Mouse (Mus musculus): Measurements from ENCODE around the gene Nr2c1.
A peak's percentile ranks its signal among the peaks of the same experiment; 100 is the strongest.

The Nr2c1 gene

DNA sequence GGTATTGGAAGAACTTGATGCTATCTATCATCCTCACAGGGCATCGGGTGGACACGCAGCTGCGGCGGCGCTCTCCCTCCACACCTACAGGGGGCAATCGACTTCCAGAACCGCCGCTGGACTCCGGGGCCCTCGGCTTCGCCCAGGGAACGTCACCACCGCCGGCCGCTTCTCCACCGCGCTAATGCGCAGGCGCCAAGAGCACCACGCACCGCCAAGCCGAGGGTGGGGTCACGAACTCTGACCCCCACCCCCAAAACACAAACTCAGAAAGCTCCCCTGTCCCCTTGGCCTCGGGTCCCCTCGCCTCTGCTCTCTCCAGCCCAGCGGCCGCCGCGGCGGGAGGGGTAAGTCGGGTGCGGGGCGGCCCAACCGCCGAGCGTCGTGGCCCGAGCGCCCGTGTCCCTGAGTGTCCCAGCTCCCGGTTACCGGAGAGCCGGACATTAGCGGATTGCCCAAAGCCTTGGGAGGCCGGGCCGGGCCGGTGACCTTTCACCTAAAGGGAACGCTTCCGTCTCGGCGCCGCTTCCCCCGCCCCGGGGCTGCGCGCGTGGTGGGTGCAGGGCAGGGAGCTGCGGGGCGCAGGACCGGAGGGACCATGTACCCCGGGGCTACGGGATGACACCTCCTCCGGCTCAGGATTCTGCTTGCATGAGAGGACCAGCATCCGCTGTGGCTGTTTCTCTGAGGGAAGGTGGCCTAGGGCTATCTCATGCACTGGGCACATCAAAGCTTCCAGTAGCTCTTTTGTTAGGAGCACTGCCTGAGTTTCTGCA, at the start of gene Nr2c1:
Gene Nr2c1 (plus strand): TSS at position 268 of the 776 bp plus-strand sequence.
- DNase-seq (ENCODE audit: low read depth, low spot score): peak; percentile 71

DNA sequence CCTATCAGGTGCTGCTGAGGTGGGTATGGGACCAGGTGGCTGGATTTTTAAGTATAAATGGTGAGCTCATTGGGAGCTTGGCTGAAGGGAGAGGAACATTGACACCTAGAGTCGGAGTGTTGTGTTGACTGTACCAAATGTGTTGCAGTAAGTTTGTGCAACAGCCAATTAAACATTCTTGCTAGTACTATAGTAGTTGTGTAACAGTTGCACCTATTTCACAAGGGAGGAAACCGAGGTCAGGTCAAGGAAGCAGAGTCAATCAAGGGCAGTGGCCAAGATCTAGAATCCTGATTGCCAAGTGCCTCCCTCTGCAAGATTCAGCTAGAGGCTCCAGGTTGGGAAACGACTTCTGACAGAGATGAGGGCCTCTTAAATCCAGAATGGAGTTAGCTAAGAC, 49.7 kb upstream of the Nr2c1 start:
- DNase-seq (ENCODE audit: low read depth, low spot score): no peak

DNA sequence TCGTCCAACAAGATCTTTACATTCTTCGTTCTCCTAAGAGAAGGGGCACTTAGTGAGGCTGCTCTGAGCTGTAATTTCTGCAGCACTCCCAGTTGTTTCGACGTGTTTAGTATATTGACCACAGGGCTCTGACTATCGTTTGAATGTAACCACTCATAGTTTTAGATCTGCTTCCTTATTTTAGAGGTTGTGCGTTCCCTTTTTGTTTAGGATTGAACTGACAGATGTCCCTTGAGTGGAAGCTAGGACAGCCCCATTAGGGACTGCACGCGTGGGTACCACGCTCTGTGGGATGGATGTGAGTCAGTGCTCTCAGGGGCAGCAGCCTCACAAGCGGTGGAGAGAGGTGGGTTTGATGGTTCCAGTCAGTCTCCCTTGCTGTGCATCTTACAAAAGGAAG, 42.3 kb upstream of the Nr2c1 start:
- DNase-seq (ENCODE audit: low read depth, low spot score): no peak

DNA sequence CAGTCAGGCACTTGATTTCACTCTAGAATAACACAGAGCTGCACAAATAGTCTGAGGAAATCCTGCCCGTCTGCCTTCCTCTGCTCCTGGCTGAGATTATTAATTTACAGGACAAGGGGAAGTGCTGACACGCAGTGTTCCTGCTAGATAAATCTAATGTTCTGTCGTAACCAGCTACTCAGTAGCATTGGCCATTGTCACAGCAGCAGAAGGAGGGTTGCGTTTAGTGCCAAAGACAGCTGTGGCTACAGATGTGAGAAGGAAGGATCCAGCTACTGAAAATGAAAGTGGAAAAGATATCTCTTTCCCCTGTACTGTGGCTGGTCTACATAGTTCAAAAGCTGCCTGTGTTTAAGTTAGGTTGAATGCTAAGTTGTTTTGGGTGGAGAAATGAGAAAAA, 40.7 kb upstream of the Nr2c1 start:
- no peak for DNase-seq (ENCODE audit: low read depth, low spot score)

DNA sequence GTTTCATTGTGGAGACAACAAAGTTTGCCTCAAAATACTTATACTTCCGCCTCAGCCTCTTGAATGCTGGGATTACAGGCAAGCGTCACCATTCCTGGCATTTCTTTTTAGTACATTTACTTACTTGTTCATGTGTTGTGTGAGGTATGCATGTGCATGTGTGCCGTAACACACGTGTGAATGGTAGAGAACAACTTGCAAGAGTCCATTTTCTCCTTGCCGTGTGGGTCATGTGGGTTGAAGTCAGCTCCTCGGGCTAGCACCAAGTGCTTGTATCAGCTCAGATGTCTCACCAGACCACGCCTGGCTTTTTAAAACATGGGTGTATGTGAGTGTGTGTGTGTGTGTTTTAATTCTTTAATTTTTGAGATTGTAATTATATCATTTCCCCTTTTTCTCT, 40.2 kb upstream of the Nr2c1 start:
- DNase-seq (ENCODE audit: low read depth, low spot score): no peak

DNA sequence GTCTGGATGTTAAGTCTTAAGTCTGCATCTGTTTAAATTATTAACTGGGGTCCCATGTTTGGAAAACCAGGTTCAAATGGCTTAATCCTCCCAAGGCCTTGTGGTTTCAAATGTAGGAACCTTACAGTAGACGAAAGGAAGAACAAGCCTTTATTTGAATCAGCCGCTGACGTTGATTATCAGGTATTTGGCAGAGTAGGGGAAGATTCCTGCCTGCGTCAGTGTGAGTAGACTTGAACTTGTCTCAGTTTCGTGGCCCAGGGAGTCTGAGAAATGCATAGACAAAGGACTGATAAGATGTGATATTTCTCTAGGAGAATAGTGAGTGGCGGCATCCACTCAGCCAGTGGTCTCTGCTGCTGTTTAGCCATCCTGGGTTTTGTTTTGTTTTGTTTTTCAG, 39.0 kb upstream of the Nr2c1 start:
- no peak for DNase-seq (ENCODE audit: low read depth, low spot score)

DNA sequence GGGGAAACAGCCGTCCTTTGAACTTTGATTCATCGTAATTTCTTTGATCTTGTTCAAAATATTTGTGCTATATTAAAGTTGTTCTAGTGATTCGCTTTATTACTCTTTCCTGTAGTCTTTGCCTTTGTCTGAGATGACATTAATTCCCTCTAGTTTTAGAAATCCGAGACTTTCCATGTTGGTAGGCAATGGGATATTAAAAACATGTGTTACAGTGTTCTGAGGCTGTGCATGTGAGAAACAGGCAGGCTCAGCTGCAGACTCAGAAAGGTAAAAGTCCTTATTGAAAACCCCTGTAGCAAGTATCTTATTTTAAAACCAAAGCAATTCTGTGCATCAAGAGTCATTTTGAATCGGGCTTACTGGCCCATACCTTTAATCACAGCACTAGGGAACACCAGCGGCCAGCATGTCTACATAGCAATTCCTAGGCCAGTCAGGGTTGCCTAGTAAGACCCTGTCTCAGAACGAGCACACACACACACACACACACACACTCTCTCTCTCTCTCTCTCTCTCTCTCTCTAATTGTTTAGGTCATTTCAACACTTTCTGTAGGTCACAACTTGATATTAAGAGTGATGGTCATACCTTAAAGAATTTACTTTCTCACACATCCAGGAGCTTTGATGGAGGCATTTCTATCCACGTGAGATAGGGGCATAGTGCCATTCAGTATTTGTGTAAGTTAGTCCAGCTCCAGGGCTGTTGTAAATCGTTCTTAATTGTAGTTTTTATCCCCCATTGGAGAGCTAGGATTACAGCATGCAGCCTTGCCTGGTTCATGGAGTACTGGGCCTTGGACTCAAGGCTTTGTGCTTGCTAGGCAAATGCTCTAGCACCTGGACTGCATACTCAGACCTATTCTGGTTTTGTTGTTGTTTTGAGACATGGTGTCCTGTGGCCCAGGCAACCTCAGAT, 36.7 kb upstream of the Nr2c1 start:
- DNase-seq (ENCODE audit: low read depth, low spot score): no peak

DNA sequence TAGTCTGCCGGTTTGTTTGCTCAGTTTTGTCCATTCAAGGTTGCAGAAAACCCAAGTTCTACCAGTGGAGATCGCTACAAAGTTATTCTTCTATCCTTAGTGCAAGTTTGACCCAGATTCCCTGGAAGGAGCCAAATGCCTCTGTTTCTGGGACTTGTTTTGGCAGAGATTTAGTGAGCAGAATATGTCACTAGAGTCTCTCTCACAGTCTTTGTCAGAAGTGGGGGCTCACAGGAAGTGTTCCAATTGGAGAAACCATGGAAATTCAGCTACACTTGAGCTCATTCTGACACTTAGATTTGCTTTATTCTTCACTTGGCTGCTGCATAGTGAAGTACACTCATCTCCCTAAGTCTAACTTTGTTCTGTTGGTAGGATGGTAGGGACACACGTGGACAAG, 35.6 kb upstream of the Nr2c1 start:
- DNase-seq (ENCODE audit: low read depth, low spot score): no peak

DNA sequence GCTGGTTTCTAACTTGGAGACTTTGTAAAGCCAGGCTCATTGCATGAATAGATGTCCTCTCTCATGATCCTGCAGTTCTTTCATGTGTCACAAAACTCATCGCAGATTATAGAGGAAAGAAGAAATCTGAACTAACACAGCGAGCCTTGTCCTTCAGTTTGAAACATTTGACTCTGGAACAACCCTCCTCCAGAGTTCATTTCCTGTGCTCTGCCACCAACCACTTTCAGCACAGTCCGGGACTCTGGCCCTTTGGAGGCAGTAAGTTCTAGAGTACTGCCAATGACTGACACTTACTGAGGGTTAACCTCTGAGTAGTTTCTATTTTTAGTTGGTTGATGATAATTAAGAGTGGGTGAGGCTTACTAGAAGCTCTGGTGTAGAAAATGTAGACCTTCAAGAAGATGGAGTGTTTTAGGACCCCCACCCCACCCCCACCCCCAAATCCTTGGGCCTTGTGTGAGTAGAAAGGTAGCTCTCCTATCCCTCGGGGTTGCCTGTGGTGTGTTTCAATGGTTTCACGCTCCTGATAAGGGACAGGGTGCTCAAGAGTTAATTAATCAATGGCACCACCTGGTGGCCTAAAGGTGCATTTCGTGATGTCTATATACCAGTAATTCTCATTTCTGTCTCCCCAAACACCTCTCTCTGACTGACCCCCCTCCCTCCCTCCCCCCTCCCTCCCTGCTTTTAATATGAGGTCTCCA, 31.8 kb upstream of the Nr2c1 start:
- peak; percentile 51 for DNase-seq (ENCODE audit: low read depth, low spot score)

DNA sequence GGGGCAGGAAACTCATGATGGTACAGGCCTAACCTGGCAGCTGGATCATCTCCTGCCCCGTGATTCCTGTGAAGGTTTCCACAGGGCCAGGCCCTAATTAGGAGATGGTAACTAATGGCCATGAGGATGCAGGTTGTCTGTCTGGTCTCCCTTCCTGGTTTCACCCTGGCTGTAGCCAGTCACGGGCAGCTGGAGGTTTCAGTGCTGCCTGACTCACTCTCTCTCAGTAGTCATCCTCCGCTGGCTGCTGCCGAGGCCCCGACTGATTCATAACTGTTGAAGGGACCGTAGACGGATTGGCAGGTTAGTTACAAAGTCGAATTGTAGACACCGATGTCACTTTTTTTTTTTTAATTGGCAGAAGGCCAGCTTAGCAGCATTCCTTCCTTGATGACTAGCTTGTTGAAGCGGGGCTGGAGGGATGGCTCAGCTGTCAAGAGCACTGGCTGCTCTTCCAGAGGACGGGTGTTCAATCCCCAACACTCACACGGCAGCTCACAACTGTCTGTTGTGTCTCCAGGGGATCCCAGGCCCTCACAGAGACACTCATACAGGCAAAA, 31.0 kb upstream of the Nr2c1 start:
- no peak for DNase-seq (ENCODE audit: low read depth, low spot score)

DNA sequence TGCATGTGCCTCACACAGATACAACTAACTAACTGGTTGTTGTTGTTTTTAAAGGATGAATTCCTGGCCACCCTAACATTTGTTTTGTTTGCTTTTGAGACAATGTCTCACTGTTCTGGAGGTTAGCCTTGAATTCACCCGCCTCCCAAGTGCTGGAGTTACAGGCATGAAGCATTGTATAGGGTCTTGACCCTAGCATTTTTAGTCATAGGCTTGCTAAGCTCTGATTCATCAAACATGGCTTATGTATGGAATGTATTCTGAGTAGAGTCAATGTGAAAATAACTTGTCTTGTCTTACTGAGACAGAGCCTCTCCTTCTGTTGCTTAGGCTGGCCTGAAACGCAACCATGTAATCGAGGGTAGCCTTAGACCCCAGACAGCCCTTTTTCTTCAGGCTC, 29.9 kb upstream of the Nr2c1 start:
- DNase-seq (ENCODE audit: low read depth, low spot score): no peak

DNA sequence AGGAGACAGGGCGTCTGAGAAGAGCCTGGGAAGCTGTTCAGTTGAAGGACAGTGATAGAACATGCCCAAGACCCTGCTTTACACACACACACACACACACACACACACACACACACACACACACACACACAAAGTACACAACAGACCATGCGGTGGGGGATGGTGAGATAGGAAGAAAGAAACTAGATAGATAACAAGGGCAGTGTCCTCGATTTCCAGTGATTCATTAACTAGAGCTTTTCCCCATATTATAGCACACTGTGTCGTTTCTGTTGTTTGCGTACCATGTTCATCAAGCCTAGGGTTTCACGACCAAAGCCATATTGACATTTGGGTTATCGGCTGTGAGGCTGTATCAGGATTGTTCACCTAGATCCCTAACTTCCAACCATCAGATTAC, 28.8 kb upstream of the Nr2c1 start:
- no peak for DNase-seq (ENCODE audit: low read depth, low spot score)

DNA sequence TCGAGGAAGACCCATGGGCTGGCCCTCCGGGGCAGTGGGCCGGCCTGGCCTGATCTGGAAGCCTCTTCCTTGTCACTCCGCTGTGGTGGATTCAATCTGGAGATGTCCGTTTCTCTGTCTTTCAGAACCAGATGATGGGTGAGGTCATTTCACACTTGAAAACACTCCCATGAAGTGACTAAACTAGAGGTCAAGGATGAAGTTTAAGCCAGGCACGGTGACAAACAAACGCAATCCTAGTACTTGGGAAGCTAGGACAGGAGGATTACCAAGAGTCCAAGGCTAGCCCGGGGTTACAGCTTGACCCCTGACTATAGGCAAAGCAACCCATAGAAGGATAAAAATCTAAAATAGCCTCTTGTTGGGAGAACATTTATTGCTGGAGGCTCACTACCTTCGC, 27.1 kb upstream of the Nr2c1 start:
- DNase-seq (ENCODE audit: low read depth, low spot score): no peak

DNA sequence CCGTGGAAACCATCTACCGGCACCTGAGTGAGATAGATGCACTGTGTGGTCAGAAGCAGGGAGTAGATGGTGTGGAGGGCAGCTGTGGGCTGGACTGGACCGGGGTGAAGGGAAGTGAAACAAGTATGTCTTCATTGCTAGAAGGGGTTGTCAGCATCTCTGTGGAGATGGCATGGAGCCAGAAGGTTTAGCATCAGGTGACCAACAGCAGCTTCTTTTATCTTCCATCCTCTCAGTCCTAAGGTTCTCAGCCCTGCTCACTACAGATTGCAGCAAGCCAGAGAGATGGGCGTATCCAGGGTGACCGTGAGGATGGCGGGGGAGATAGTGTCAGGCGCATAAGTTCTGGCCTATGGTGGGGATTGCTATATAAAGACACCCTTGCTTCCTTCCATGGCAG, 25.2 kb upstream of the Nr2c1 start:
- DNase-seq (ENCODE audit: low read depth, low spot score): no peak

DNA sequence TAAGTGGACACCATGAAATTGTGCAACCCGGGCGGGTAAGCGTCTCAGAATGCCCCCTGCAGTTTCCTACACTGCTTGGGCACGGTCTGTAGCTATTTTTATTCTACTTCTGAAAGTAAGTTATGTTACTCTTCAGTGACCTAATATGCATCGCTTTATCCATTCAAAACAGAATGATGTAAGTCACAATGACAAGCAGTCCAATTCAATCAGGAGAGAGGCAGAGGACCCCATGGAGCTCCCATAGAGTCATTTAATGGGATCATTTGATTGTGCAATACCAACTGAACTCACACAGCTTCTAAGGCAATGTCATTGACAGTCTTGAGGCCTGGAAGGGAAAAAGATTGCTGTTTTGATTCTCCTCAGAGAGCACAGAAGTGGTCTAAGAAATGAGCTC, 24.2 kb upstream of the Nr2c1 start:
- DNase-seq (ENCODE audit: low read depth, low spot score): no peak

DNA sequence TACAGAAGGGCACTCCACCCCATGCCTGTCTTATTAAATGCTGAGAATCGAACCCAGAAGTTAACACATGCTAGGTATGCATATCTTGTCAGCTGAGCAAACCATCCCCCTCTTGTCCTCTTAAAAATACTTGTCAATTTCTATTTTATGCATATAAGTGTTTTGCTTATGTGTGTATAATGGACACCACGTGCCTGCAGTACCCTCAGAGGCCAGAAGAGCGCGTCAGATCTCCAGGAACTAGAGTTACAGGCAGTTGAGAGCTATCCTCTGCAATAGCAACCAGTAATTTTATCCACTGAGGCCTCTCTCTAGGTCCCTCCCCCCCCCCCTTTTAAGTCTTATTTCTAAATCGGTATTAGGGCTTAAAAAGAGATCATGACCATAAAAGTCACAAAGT, 23.4 kb upstream of the Nr2c1 start:
- DNase-seq (ENCODE audit: low read depth, low spot score): no peak

DNA sequence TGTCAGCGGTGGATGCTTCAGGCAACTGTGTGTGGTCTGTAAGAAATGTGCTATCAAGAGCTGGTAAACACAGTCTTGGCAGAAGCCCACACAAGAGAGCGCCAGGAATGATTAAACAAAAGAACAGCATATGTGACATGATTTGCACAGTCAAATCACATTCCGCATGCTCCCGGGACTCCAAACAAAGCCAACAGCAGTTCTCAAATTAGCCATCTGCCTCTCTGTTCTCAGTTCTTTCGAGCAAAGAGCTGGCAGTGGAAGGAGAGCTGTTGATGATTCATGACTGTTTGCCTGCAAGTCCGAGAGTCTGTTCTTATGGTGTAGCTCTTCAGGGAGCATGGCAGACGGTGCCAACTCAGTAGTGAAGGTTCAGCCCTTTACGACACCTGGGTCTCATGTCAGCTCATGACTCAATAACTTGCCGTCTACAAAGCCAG, 18.1 kb upstream of the Nr2c1 start:
- no peak for DNase-seq (ENCODE audit: low read depth, low spot score)

DNA sequence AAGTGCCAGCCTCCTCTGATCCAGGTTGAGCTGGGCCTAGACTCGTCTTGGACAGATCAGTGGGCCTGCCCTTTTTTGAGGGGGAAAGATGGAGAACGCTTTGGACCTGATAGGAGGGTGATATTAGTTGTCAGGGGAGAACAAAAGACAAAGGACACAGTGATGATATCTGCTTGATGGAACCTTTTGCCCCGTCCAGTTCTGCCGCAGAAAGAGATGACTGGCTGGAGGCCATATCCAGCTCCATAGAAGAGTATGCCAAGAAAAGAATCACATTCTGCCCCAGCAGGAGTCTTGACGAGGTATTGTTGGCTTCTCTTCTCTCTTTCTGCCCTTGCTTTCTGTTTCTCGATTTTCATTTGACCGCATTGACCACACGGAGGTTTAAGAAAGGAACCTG, 14.7 kb upstream of the Nr2c1 start:
- no peak for DNase-seq (ENCODE audit: low read depth, low spot score)

DNA sequence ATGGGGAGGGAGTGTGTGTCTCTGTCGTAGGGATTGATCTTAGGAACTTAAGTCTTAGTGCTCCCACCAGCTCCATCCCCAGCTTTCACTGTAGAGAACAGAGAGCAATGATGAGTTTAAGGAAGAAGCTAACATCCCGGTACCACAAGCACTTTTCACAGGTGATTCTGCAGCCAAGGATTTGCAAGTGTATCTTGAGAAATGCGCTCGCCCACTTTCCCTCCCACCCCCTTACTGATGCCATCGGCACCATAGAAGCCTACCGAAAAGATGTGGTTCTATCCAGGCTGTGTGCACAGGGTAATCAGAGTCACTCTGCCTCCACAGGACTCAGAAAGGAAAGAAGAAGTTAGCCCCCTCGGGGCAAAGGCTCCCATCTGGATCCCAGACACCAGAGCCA, 14.1 kb upstream of the Nr2c1 start:
- DNase-seq (ENCODE audit: low read depth, low spot score): no peak

DNA sequence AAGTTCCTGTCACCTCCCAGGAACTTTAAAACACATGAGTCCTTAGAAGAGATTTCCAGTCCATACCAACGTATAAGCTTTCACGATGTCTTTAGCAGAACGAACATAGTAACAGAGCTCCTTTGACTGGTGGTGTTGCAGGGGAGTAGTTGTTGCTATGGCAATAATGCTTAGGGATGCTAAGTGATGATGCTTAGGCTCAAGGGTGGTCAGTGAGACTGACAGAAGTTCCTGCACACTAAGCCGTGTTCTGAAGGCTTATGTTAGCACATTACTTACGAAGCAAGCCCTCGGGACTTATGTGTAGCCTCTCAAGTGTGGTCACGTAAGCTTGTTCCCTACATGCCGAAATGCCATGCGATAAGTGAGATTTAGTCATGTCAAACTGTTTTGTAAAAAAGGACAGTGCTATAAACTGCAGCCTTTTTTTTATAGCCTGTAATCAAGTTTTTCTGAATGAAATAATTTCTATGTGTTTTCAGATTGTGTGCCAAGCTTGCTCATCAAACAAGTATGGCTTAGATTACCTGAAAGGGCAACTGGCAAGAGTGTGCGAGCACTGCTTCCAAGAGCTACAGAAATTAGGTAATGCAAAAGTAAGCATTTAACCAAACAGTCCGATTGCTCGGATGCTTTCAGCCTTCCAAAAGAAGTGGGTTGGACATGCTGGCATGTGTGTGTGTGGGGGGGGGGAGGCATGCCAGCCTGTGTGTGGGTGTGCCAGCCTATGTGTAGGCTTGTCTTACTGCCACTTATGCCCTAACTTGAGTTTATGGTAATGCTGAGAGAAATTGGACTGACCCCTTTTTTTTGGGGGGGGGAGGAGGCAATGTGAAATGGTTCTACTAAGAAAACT, 13.1 kb upstream of the Nr2c1 start:
- DNase-seq (ENCODE audit: low read depth, low spot score): no peak

DNA sequence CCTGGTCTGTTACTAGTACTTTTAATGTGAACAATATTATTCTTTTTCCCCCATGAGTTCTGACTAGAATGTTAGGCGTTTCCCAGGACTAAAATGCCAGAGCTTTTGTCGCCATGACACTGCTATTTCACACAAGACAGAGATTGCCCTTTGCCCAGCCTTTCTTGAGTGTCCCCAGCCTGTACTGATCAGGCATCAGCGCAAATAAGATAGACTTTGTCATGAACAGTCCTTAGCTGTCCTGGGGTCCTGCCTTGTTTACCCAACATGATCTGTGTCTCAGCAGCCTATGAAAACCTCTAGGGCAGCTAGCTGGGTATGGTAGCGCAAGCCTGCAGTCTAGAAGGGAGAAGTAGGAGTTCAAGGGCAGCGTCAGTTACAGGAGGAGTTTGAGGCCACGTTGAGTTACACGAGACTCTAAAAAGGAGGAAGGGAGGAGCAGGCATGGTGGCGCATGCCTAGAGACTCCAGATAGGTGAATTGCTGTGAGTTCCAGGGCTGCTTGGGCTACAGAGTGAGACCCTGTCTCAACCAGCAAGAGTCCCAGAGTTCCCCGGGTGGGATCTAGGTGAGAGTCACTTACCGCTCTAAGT, 8.8 kb upstream of the Nr2c1 start:
- no peak for DNase-seq (ENCODE audit: low read depth, low spot score)
